Mouse (Mus musculus): ENCODE measurements around the gene Crtap.
"Not testable (repeated sequence)": the region's sequence is repeated elsewhere in the genome, so short reads cannot be mapped to it uniquely, and the experiment has no call there.

Gene Crtap

GRCm38 (mm10) chr9:114394677-114395076 lies 4.2 kb upstream of the Crtap start:
- DNase-seq = no peak

DNA sequence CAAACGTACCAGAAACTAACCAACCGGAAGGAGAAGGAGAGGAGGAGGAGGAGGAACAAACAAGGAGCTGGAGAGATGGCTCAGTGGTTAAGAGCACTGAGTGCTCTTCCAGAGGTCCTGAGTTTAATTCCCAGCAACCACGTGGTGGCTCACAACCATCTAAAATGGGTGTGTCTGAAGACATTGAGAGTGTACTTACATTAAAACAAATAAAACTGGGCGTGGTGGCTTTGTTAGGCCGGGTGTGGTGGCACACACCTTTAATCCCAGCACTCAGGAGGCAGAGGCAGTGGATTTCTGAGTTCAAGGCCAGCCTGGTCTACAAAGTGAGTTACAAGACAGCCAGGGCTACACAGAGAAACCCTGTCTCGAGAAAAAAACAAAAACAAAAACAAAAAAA lies 3.7 kb upstream of the Crtap start:
- DNase-seq = not testable (repeated sequence)

DNA sequence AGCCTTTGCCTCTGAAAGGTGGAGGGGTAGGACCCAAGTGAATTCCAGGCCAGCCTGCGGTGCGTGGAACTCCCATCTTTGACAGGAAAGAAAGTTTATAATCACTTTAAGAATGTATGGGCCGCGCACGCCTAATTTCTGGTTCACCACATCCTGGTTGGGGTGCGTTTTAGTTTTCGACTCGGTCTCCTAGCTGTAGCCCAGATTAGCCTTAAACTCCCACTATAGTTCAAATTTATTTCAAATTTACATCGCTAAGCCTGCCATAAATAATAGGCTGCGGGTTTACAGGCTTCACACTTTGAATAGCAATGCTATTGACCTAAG lies 237 bp upstream of the Crtap start:
- no peak for DNase-seq

GRCm38 (mm10) chr9:114389371-114389904 lies 1.0 kb downstream of the Crtap start:
- peak; percentile 57 for DNase-seq

- DNase-seq = no peak
Measured at GRCm38 (mm10) chr9:114388701-114389370, 1.6 kb downstream of the Crtap start.

GRCm38 (mm10) chr9:114388288-114388687 lies 2.2 kb downstream of the Crtap start:
- no peak for DNase-seq

GRCm38 (mm10) chr9:114387086-114387485 lies 3.4 kb downstream of the Crtap start:
- DNase-seq = no peak

GRCm38 (mm10) chr9:114385160-114385559 lies 5.3 kb downstream of the Crtap start:
- DNase-seq = peak; percentile 69

DNA sequence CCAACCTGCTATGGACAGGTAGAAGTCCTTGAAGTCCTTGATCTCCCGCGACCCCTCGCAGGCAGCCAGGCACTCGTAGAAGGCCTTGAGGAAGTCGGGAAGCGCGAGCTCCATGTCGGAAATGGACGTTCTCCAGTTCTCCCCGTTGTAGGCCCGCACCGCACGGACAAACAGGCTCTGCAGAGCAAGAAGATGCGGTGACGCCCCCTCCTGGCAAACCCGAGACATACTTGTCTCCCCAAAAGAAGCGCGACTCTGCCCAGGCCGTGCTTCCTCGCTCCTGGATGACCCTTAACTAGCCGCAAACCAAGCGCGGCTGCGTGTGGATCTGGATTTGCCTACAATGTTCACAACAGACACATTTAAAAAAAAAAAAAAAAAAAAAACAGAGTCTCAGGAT lies 5.8 kb downstream of the Crtap start:
- no peak for DNase-seq

DNA sequence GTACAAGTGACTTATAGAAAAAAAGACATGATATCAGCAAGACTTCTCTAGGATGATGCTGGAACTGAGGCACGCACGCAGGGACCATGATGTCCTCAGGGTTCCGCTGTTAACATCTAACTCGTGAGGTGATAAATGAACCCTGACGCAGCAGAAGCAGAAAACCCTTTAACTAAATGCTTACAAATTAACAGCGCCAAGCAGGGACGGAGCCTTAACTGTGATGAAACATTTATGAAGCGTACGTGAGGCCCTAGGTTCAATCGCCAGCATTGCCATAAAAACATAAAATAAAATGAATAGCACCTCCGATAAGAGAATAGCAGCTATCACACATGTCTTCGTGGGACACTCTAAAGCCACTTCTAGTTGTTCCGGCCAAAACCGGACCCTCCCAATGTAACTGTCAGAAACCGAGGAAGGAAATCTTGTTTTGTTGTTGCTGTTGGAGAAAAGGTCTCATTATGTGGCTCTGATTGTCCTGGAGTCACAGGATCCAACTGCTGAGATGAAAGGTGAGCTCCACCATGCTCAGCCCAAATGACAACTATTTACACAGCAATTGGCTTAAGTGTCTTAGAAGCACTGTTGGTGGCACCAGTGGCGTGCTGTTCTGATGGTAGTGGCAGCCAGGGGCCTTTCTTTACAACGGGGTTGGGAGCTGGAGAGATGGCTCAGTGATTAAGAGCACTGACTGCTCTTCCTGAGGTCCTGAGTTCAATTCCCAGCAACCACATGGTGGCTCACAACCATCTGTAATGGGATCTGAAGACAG lies 7.4 kb downstream of the Crtap start:
- DNase-seq = peak; percentile 72

DNA sequence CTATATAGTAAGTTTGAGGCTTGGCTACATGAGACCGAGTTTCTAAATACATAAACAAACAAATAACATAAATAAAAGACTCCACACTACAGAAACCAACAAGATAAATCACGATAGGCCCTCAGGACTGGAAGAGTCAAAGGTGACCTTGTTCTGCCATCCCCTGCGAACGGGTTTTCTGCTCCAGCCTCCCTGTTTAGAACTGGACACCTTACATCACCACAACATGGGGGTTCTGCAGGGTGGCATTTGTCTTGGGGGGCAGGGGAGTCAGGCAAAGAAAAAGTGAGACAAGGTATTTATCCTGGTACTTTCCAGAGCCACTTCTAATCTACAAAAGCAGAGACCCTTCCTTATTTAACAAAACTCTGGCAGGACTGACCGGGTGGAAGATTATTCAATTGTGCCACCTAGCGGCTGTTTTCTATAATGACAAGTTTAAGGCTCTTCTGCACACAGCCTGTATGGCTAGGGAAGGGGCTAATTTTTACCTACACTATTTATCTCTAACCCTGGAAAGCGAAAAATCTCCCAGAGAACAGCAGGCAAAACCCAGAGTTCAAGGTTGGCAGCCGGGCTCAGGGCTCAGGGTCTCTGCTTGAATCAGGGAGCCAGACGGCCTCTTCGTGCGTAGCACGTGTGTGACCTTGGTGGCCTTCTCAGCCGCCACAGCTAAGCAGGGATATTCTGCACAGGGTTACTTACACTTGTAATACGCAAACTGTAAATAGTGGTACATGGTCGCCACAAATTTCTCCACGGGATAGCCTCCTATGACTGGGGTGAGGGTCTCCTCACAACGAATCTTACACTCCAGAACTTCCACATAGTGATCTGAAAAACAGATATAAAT lies 9.4 kb downstream of the Crtap start:
- peak; percentile 59 for DNase-seq

- peak; percentile 65 for DNase-seq
Measured at GRCm38 (mm10) chr9:114379871-114380270, 10.6 kb downstream of the Crtap start.

DNA sequence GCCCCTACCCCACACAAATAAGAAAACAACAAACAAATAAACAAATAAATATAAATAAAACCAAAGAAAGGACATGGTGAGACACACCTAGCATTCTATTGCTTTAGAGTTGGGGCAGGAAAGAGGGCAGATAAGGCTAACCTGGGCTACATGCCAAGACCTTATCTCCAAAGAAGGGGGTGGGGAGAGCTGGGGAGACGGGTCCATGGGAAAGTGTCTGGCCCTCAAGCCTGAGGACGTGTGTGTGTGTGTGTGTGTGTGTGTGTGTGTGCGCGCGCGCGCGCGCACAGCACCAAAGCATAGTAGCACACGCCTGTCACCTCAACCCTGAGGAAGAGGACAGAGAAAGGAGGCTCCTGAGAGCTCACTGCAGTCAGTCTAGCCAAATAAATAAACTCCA lies 13.3 kb downstream of the Crtap start:
- DNase-seq = no peak

GRCm38 (mm10) chr9:114375276-114375962 lies 15.1 kb downstream of the Crtap start:
- DNase-seq = no peak

GRCm38 (mm10) chr9:114371717-114372116 lies 18.8 kb downstream of the Crtap start:
- DNase-seq = not testable (repeated sequence)

- DNase-seq = peak; percentile 33
Measured at GRCm38 (mm10) chr9:114369389-114369788, 21.1 kb downstream of the Crtap start.

DNA sequence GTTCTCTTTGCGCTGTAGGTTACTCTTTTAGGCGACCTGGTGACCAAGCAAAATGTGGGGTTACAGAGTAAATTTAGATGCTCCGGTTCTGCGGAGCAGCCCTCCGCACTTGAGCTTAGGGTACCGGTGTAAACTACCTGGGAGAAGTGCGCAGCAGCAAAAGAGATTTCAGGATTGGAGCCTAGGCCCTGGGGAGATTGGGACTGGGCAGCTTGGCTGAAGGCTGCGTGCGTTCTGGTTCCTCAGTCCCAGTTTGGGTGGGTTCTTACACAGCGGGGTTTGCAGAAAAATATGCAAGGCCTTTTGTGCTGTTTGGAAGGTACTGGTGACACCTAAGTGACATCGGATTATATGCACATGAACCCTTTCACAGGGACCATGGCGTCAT lies 22.0 kb downstream of the Crtap start:
- no peak for DNase-seq

- peak; percentile 84 for DNase-seq
Measured at GRCm38 (mm10) chr9:114367783-114368470, 22.5 kb downstream of the Crtap start.

DNA sequence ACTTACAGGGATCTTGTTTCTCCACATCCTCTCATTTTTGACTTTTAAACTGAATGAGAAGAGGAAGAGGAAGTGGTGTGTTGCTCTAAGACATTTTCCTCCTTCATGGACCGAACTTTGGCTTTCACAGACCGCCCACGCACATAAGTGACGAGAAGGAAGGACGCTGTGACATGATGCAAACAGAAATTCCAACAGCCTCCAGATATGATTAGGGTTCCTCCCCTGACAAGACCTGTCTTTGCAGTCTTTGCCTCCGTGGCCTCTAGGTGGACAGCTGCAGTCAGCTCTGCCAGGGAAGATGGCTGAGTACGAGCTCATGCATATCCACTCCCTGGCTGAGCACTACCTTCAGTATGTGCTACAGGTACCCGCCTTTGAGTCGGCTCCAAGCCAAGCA lies 60.6 kb downstream of the Crtap start, which contains the start of gene Bcl2a1c:
Gene Bcl2a1c (plus strand): TSS at position 281 of the 400 bp plus-strand sequence.
- DNase-seq = not testable (repeated sequence)

DNA sequence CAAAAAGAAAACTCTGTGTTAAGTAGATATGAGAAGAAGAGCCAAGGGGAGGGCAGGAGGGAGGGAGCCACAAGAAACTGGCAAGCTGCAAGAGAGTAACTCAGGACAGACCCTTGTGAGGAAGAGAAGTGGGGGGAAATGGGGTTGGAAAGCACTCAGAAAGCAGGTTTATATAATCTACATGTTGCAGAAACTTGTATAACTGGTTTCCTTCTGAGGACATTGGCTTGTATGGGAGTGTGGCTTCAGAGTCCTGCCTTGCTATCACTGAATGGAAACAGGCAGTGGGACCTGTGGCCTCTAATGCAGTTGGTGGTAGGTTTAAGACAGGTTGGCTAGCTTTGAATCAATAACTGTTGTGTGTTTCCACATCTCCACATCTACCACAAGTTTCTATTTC lies 62.1 kb downstream of the Crtap start:
- not testable (repeated sequence) for DNase-seq

DNA sequence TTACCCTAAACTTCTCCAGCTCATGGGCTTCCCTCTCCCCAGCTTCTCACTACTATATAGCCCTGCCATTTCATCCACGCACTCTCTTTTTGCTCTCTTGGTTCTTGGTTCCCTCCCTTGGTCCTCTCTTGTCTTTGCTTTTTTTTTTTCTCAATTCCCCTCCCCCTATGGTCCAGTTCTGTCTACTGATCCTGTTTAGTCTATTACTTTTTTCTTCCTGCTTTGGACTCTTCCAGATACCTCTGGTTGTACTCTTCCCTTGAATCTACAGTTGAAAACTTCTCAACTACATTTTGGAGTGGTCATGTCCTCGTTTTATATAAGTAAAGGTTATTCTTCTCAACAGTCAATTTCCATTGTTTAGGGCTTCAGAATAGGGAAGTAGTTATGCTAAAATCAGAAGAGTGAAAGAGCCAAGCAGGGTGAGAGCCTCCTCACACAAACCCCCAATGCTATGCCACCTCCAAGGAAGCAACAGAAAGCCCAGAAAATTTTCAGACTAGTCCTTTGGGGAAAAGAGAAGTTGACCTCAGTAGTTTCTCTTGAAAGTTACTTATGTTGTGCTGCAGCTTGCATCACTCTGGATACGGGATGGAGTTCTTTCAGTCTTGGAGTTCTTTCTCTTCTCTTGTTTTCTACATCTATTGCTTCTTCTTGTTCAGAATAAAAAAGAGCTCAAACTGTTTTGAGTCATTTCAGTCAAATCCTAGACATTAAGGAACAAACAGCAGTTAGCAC lies 64.3 kb downstream of the Crtap start:
- DNase-seq = no peak
